Mouse (Mus musculus): Measurements from ENCODE around the gene Actg1.

Actg1 gene

GRCm38 (mm10) chr11:120308441-120309320 lies 39.7 kb downstream of the Actg1 start:
- peak; percentile 2 for DNase-seq (ENCODE audit: low spot score)

- DNase-seq (ENCODE audit: low spot score): peak; percentile 93
Observed at GRCm38 (mm10) chr11:120307566-120308430, 40.5 kb downstream of the Actg1 start.

- no peak for DNase-seq (ENCODE audit: low spot score)
Observed at GRCm38 (mm10) chr11:120307132-120307413, 41.3 kb downstream of the Actg1 start.

GRCm38 (mm10) chr11:120306366-120307131 lies 41.8 kb downstream of the Actg1 start:
- peak; percentile 3 for DNase-seq (ENCODE audit: low spot score)

GRCm38 (mm10) chr11:120305535-120306365 lies 42.6 kb downstream of the Actg1 start:
- DNase-seq (ENCODE audit: low spot score): no peak

GRCm38 (mm10) chr11:120304886-120305534 lies 43.3 kb downstream of the Actg1 start:
- DNase-seq (ENCODE audit: low spot score): peak; percentile 85

GRCm38 (mm10) chr11:120304350-120304694 lies 44.0 kb downstream of the Actg1 start:
- DNase-seq (ENCODE audit: low spot score): peak; percentile 47

GRCm38 (mm10) chr11:120303559-120304349 lies 44.6 kb downstream of the Actg1 start:
- DNase-seq (ENCODE audit: low spot score): no peak

- no peak for DNase-seq (ENCODE audit: low spot score)
Observed at GRCm38 (mm10) chr11:120303119-120303518, 45.2 kb downstream of the Actg1 start.

GRCm38 (mm10) chr11:120299484-120299883 lies 48.9 kb downstream of the Actg1 start:
- no peak for DNase-seq (ENCODE audit: low spot score)

- no peak for DNase-seq (ENCODE audit: low spot score)
Observed at GRCm38 (mm10) chr11:120298441-120299141, 49.8 kb downstream of the Actg1 start.

- no peak for DNase-seq (ENCODE audit: low spot score)
Observed at GRCm38 (mm10) chr11:120297767-120298166, 50.6 kb downstream of the Actg1 start.

GRCm38 (mm10) chr11:120296305-120297144 lies 51.8 kb downstream of the Actg1 start:
- no peak for DNase-seq (ENCODE audit: low spot score)
